Mouse (Mus musculus) erythroblast, embryonic 14.5 days (primary cell): ENCODE data around the gene Scarf1.

Experiments
- GATA1 ChIP-seq: IDR thresholded peaks from 2 replicates; pipeline ENCODE4 v1.6.1; 2012; ENCODE audit warnings: low read length, inconsistent platforms, mixed read lengths
- TAL1 ChIP-seq: IDR thresholded peaks from 3 replicates; pipeline ENCODE4 v1.6.1; 2012; ENCODE audit warnings: low read length, inconsistent platforms, mixed read lengths

- TF ChIP-seq GATA1, result no peak
- no peak for TF ChIP-seq TAL1
Observed at GRCm38 (mm10) chr11:75509741-75510626, 3.4 kb upstream of the Scarf1 start, which contains the start of gene Rilp.
